Mouse (Mus musculus): ENCODE data around the gene Ltn1. TPM values are rescaled to one million over a fixed set of nuclear protein-coding genes. Genes with fewer than 3 reads are reported as not detected.

Ltn1 gene
- total and polyA plus RNA-seq, 2 experiments from 2014 or later: 11.2 to 12.9 TPM

- H3K27me3 ChIP-seq (ENCODE audit: control insufficient read depth, insufficient read depth, low read length): no peaks in the 10 kb centered on the region
- no peak overlapping the region for H3K27ac ChIP-seq (ENCODE audit: low read depth)
- no peak overlapping the region for H3K4me3 ChIP-seq (ENCODE audit: low read depth, low read length)
- DNase-seq (ENCODE audit: low spot score) (no peak), ATAC-seq (ENCODE audit: insufficient read depth, low read depth) (no peak)
- no peaks in the 10 kb centered on the region for H3K36me3 ChIP-seq (replicated peaks; ENCODE audit: control insufficient read depth, insufficient read depth, low read length)
- H3K4me2 ChIP-seq (ENCODE audit: low read depth, low read length): no peak overlapping the region
- H3K9ac ChIP-seq (replicated peaks; ENCODE audit: low read depth, low read length): no peak overlapping the region
- 84% methylated on average over 2 of the region's 2 CpGs for WGBS
- H3K4me1 ChIP-seq (ENCODE audit: control insufficient read depth, insufficient read depth): peaks cover 16% of the 10 kb centered on the region
- H3K9me3 ChIP-seq (replicated peaks; ENCODE audit: control insufficient read depth, low read length): no peaks in the 10 kb centered on the region
- no peak for TF ChIP-seq CTCF (IDR thresholded peaks at IDR 0.05; ENCODE audit: low read depth)
- no peak for TF ChIP-seq EP300 (IDR thresholded peaks at IDR 0.05; ENCODE audit: low read depth)
Observed at GRCm38 (mm10) chr16:87453226-87453625, 20.8 kb upstream of the Ltn1 start.

- WGBS: 88% methylated on average over 3 of the region's 3 CpGs
- Histone ChIP-seq H3K27me3 (ENCODE audit: control insufficient read depth, insufficient read depth, low read length) (no peaks in the 10 kb centered on the region), H3K36me3 (replicated peaks; ENCODE audit: control insufficient read depth, insufficient read depth, low read length) (no peaks in the 10 kb centered on the region), H3K9ac (replicated peaks; ENCODE audit: low read depth, low read length) (no peak overlapping the region), H3K4me3 (ENCODE audit: low read depth, low read length) (no peak overlapping the region), H3K4me1 (ENCODE audit: control insufficient read depth, insufficient read depth) (peaks cover 11% of the 10 kb centered on the region), H3K9me3 (replicated peaks; ENCODE audit: control insufficient read depth, low read length) (no peaks in the 10 kb centered on the region), H3K27ac (ENCODE audit: low read depth) (no peak overlapping the region), H3K4me2 (ENCODE audit: low read depth, low read length) (no peak overlapping the region)
- DNase-seq (ENCODE audit: low spot score): no peak
- no peak for ATAC-seq (ENCODE audit: insufficient read depth, low read depth)
- TF ChIP-seq CTCF (IDR thresholded peaks at IDR 0.05; ENCODE audit: low read depth) (no peak), EP300 (IDR thresholded peaks at IDR 0.05; ENCODE audit: low read depth) (no peak)
Observed at GRCm38 (mm10) chr16:87445528-87445927, 13.1 kb upstream of the Ltn1 start.

- H3K27me3 ChIP-seq (ENCODE audit: control insufficient read depth, insufficient read depth, low read length): no peaks in the 10 kb centered on the region
- DNase-seq (ENCODE audit: low spot score) (no peak), ATAC-seq (ENCODE audit: insufficient read depth, low read depth) (no peak)
- H3K9me3 ChIP-seq (replicated peaks; ENCODE audit: control insufficient read depth, low read length): no peaks in the 10 kb centered on the region
- no peak overlapping the region for H3K4me2 ChIP-seq (ENCODE audit: low read depth, low read length)
- no peak overlapping the region for H3K9ac ChIP-seq (replicated peaks; ENCODE audit: low read depth, low read length)
- H3K4me3 ChIP-seq (ENCODE audit: low read depth, low read length): no peak overlapping the region
- H3K27ac ChIP-seq (ENCODE audit: low read depth): no peak overlapping the region
- TF ChIP-seq EP300 (IDR thresholded peaks at IDR 0.05; ENCODE audit: low read depth) (no peak), CTCF (IDR thresholded peaks at IDR 0.05; ENCODE audit: low read depth) (no peak)
- H3K36me3 ChIP-seq (replicated peaks; ENCODE audit: control insufficient read depth, insufficient read depth, low read length): no peaks in the 10 kb centered on the region
- H3K4me1 ChIP-seq (ENCODE audit: control insufficient read depth, insufficient read depth): peaks cover 11% of the 10 kb centered on the region
Observed at GRCm38 (mm10) chr16:87445110-87445509, 12.7 kb upstream of the Ltn1 start.

GRCm38 (mm10) chr16:87444071-87444470, 11.7 kb upstream of the Ltn1 start:
- Histone ChIP-seq H3K4me2 (ENCODE audit: low read depth, low read length) (no peak overlapping the region), H3K9ac (replicated peaks; ENCODE audit: low read depth, low read length) (no peak overlapping the region), H3K36me3 (replicated peaks; ENCODE audit: control insufficient read depth, insufficient read depth, low read length) (no peaks in the 10 kb centered on the region), H3K27me3 (ENCODE audit: control insufficient read depth, insufficient read depth, low read length) (no peaks in the 10 kb centered on the region), H3K27ac (ENCODE audit: low read depth) (no peak overlapping the region), H3K4me1 (ENCODE audit: control insufficient read depth, insufficient read depth) (peaks cover 14% of the 10 kb centered on the region), H3K4me3 (ENCODE audit: low read depth, low read length) (no peak overlapping the region), H3K9me3 (replicated peaks; ENCODE audit: control insufficient read depth, low read length) (no peaks in the 10 kb centered on the region)
- ATAC-seq (ENCODE audit: insufficient read depth, low read depth) (no peak), DNase-seq (ENCODE audit: low spot score) (no peak)
- no peak for TF ChIP-seq EP300 (IDR thresholded peaks at IDR 0.05; ENCODE audit: low read depth)
- no peak for TF ChIP-seq CTCF (IDR thresholded peaks at IDR 0.05; ENCODE audit: low read depth)
- 34% methylated on average over 1 of the region's 1 CpGs for WGBS

- DNase-seq (ENCODE audit: low spot score): no peak
- no peaks in the 10 kb centered on the region for H3K36me3 ChIP-seq (replicated peaks; ENCODE audit: control insufficient read depth, insufficient read depth, low read length)
- TF ChIP-seq CTCF (IDR thresholded peaks at IDR 0.05; ENCODE audit: low read depth) (no peak), EP300 (IDR thresholded peaks at IDR 0.05; ENCODE audit: low read depth) (no peak)
- H3K27me3 ChIP-seq (ENCODE audit: control insufficient read depth, insufficient read depth, low read length): no peaks in the 10 kb centered on the region
- H3K9ac ChIP-seq (replicated peaks; ENCODE audit: low read depth, low read length): no peak overlapping the region
- H3K27ac ChIP-seq (ENCODE audit: low read depth): no peak overlapping the region
- H3K4me2 ChIP-seq (ENCODE audit: low read depth, low read length): no peak overlapping the region
- H3K4me3 ChIP-seq (ENCODE audit: low read depth, low read length): no peak overlapping the region
- peaks cover 14% of the 10 kb centered on the region for H3K4me1 ChIP-seq (ENCODE audit: control insufficient read depth, insufficient read depth)
- no peak for ATAC-seq (ENCODE audit: insufficient read depth, low read depth)
- H3K9me3 ChIP-seq (replicated peaks; ENCODE audit: control insufficient read depth, low read length): no peaks in the 10 kb centered on the region
Observed at GRCm38 (mm10) chr16:87443245-87443644, 10.8 kb upstream of the Ltn1 start.

GRCm38 (mm10) chr16:87442291-87442690, 9.9 kb upstream of the Ltn1 start:
- Histone ChIP-seq H3K27ac (ENCODE audit: low read depth) (no peak overlapping the region), H3K36me3 (replicated peaks; ENCODE audit: control insufficient read depth, insufficient read depth, low read length) (no peaks in the 10 kb centered on the region), H3K4me3 (ENCODE audit: low read depth, low read length) (no peak overlapping the region), H3K9ac (replicated peaks; ENCODE audit: low read depth, low read length) (no peak overlapping the region), H3K27me3 (ENCODE audit: control insufficient read depth, insufficient read depth, low read length) (no peaks in the 10 kb centered on the region), H3K4me1 (ENCODE audit: control insufficient read depth, insufficient read depth) (peaks cover 14% of the 10 kb centered on the region), H3K9me3 (replicated peaks; ENCODE audit: control insufficient read depth, low read length) (no peaks in the 10 kb centered on the region), H3K4me2 (ENCODE audit: low read depth, low read length) (no peak overlapping the region)
- WGBS: 38% methylated on average over 5 of the region's 5 CpGs
- DNase-seq (ENCODE audit: low spot score) (no peak), ATAC-seq (ENCODE audit: insufficient read depth, low read depth) (no peak)
- TF ChIP-seq EP300 (IDR thresholded peaks at IDR 0.05; ENCODE audit: low read depth): no peak
- no peak for TF ChIP-seq CTCF (IDR thresholded peaks at IDR 0.05; ENCODE audit: low read depth)
